Mouse (Mus musculus) megakaryocyte, embryonic 14.5 days (primary cell): Measurements from ENCODE around the gene Gm3233. TPM values are rescaled to one million over a fixed set of nuclear protein-coding genes. Genes with fewer than 3 reads are reported as not detected.
"Not testable (repeated sequence)": the region's sequence is repeated elsewhere in the genome, so short reads cannot be mapped to it uniquely, and the experiment has no call there.

ENCODE experiments used
- H3K27me3 ChIP-seq: replicated peaks from 2 replicates; pipeline ENCODE3; 2012; ENCODE audit warnings: inconsistent platforms
- H3K36me3 ChIP-seq: replicated peaks from 2 replicates; pipeline ENCODE3; 2012; ENCODE audit warnings: low read length, inconsistent platforms, mixed read lengths
- H3K4me1 ChIP-seq: 2 replicates; pipeline ENCODE4 v1.6.1; 2012; ENCODE audit warnings: inconsistent platforms
- H3K4me3 ChIP-seq: replicated peaks from 2 replicates; pipeline ENCODE3; 2012; ENCODE audit warnings: moderate library complexity, mild to moderate bottlenecking, inconsistent platforms
- H3K9me3 ChIP-seq: 2 replicates; pipeline ENCODE4 v1.6.1; 2012; ENCODE audit warnings: inconsistent platforms
- FLI1 ChIP-seq: IDR thresholded peaks from 2 replicates; pipeline ENCODE4 v1.6.1; 2012; ENCODE audit warnings: low read length, inconsistent platforms, mixed read lengths
- GATA1 ChIP-seq: IDR thresholded peaks from 3 replicates; pipeline ENCODE4 v1.6.1; 2012; ENCODE audit warnings: mixed read lengths, low read length, inconsistent platforms, borderline replicate concordance
- polyA plus RNA-seq: library from polyadenylated mRNA; stranded (reverse); fragments of >175 nt; gene quantifications from 2 replicates; pipeline ENCODE4 v1.2.3, GENCODE M21; 2012; ENCODE audit warnings: low replicate concordance; ENCODE audit not compliant: insufficient read depth

Gene Gm3233
- not detected in 2 replicates for polyA plus RNA-seq

DNA sequence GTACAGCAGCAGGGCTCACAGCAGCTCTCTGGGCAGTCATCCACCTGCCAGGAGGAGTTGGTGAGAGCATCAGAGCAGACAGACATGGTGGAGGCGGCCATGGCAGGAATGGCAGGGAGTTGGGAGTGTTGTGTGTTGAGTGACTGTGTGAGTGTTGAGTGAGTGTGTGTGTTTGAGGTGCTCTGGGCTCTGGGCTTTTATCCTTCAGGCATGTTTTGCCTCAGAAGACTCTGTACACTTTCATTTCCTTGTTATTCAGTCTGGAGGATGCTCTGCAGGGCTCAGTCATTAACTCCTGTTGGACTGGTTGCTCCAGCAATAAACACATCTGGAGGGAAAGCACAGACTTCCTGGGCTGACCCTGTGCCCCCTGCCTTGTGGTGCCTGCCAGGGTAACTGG lies at the start of gene Gm3233:
Gene Gm3233, minus strand, starts transcription at position 101 of the 400 bp plus-strand sequence.
- H3K4me3 ChIP-seq, H3K4me1 ChIP-seq, H3K36me3 ChIP-seq, H3K9me3 ChIP-seq: not testable (repeated sequence)
- H3K27me3 ChIP-seq: peaks cover 11% of the 10 kb centered on the region

DNA sequence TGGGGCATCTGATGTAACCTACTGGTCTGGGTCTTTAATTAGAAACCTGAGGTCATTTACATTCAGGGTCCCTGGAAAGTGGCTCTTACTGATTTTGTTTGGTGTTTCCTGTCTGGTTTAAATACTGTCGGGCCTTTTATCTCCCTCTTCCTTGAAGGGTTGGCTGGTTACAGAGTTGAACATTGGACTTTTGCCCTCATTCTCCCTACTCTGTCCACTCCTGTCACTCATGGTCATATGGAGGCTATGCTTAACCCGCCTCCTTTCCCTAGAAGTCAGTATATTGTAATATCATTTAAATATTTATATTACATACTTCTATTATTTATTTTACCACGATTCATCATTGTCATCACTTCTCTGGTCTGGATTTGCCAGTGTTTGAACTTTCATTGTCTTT lies 44.6 kb upstream of the Gm3233 start:
- Histone ChIP-seq H3K4me3 (no peak overlapping the region), H3K36me3 (no peaks in the 10 kb centered on the region), H3K4me1 (peaks cover 17% of the 10 kb centered on the region), H3K27me3 (peaks cover 3% of the 10 kb centered on the region), H3K9me3 (no peaks in the 10 kb centered on the region)
- TF ChIP-seq GATA1 (no peak), FLI1 (no peak)

DNA sequence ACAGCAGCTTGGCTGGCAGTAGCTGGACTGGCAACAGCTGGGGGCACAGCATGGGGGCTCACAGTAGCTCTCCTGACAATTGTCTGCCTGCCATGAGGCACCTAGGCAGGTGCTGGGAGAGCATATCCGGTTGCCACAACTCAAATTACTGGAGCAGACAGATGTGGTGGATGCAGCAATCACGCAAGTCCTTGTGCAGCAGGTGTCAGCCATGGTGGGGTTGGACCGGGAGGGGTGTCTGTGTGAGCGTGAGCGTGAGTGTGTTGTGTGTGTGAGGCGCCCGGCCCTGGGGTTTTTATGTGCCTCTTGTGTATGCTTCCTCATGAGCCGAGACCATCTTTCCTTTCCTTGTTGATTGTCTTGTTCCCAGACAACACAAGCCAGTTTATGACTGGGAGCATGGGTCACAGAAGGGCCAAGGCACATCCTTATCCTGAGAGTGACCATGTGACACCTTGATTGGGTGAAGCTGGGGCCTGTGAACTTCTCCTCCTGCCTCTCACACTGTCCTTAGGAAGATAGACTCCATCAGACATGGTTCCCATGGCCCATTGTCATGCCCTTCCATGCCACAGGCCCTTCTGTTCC lies 39.5 kb upstream of the Gm3233 start, which contains the start of gene Gm19668:
Gene Gm19668, minus strand, starts transcription at position 213 of the 588 bp plus-strand sequence.
- Histone ChIP-seq H3K4me1 (peaks cover 42% of the 10 kb centered on the region), H3K27me3 (peaks cover 28% of the 10 kb centered on the region), H3K9me3 (no peaks in the 10 kb centered on the region), H3K4me3 (peak within 1 kb of the TSS; percentile 38), H3K36me3 (no peaks in the 10 kb centered on the region)
- no peak for TF ChIP-seq FLI1
- no peak for TF ChIP-seq GATA1

DNA sequence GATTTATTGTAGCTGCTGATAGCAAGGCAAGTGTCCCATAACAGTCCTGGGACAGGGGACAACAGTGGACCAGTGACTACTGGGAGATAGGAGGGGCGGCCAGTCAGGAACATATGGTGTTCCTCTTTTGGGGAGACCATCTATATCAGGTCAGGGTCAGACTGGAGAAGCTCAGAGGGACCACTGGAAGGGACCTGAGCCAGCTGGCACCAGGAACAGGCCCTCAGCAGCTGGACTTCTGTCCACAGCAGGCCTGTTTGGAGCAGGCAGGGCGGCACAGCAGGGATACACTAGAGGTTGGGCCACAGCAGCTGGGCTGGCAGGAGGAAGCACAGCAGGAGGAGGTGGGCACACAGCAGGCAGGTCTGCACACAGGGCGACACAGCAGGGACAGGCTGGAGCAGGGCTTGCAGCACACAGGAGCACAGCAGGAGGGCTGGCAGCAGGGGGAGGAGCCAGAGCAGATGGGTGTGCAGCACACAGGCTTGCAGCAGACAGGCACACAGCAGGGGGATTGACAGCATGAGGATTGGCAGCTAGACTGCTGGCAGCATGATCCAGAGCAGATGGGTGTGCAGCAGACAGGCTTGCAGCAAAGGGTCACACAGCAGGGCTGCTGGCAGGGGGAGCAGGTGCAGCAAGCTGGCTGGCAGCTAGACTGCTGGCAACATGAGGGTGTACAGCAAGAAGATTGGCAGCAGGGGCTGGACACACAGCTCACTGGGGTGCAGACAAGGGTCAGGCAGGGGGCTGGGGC lies 38.9 kb upstream of the Gm3233 start:
- not testable (repeated sequence) for H3K36me3 ChIP-seq, H3K4me3 ChIP-seq, H3K9me3 ChIP-seq
- H3K4me1 ChIP-seq: peaks cover 42% of the 10 kb centered on the region
- H3K27me3 ChIP-seq: peaks cover 32% of the 10 kb centered on the region

DNA sequence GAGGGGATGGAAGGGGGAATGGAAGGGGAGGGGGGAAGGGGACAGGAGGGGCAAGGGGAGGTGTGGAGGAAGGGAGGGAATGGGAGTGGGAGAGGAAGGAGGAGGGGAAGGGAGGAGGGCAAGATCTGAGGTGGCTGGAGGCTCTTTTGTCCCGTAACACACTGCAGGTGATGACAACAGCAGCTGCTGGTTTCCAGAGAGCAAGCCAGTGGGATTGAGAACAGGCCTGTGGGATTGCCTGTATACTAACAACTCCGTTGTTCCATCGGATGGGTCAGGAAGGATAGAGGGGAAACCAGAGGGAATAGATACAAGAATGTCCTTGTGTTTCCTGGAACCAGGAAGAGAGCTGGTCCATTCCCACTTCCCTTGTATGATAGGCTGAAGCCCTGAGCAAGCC lies 38.2 kb upstream of the Gm3233 start:
- H3K9me3 ChIP-seq: no peaks in the 10 kb centered on the region
- TF ChIP-seq FLI1: no peak
- TF ChIP-seq GATA1: no peak
- no peak overlapping the region for H3K4me3 ChIP-seq
- H3K27me3 ChIP-seq: peaks cover 35% of the 10 kb centered on the region
- H3K36me3 ChIP-seq: no peaks in the 10 kb centered on the region
- peaks cover 42% of the 10 kb centered on the region for H3K4me1 ChIP-seq

DNA sequence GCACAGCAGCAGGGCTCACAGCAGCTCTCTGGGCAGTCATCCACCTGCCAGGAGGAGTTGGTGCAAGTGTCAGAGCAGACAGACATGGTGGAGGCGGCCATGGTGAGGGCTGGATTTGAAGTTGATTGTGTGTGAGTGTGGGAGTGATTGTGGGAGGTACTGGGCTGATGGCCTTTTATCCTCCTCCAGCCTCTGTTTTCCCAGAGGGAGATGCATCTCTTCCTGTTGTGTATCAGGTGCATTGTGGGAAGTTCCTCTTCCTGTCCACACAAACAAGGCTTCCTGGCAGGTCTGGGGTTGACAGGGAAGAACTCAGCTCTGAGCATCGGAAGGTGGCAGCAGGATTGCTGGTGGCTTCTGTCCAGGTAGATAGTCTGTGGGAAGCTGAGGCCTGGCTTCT lies 35.5 kb upstream of the Gm3233 start, which contains the start of gene Gm9639:
Gene Gm9639, minus strand, starts transcription at position 101 of the 400 bp plus-strand sequence.
- no peaks in the 10 kb centered on the region for H3K9me3 ChIP-seq
- H3K27me3 ChIP-seq: peaks cover 33% of the 10 kb centered on the region
- no peak for TF ChIP-seq GATA1
- TF ChIP-seq FLI1: no peak
- no peak within 1 kb of the TSS for H3K4me3 ChIP-seq
- no peaks in the 10 kb centered on the region for H3K36me3 ChIP-seq
- H3K4me1 ChIP-seq: peaks cover 34% of the 10 kb centered on the region

DNA sequence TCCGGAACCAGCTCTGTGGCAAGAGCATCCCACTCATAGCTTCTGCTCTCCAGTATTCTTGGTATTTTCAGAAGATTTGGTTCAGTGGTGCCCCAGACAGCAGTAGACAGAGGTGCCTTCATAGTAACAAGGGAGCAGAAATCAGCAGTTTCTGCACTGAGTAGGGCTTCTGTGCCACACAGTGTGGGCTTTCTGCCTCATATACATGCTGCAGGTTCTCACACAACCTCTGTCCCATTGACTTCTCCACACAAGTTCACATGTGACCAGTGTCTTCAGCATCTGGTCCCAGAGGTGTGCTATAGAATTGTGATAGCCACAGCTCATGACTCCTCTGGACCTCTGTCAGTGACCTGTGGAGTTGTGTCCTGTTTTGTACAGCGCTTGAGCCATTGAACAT lies 29.1 kb upstream of the Gm3233 start:
- Histone ChIP-seq H3K36me3 (no peaks in the 10 kb centered on the region), H3K4me1 (no peaks in the 10 kb centered on the region), H3K9me3 (no peaks in the 10 kb centered on the region), H3K4me3 (no peak overlapping the region), H3K27me3 (peaks cover 9% of the 10 kb centered on the region)
- TF ChIP-seq GATA1 (no peak), FLI1 (no peak)

DNA sequence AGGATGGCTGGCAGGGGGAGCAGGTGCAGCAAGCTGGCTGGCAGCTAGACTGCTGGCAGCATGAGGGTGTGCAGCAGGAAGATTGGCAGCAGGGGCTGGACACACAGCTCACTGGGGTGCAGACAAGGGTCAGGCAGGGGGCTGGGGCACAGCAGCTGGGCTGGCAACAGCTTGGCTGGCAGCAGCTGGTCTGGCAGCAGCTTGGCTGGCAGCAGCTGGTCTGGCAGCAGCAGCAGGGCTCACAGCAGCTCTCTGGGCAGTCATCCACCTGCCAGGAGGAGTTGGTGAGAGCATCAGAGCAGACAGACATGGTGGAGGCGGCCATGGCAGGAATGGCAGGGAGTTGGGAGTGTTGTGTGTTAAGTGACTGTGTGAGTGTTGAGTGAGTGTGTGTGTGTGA lies 28.4 kb upstream of the Gm3233 start, which contains the start of gene Gm7137:
Gene Gm7137, minus strand, starts transcription at position 325 of the 400 bp plus-strand sequence.
- not testable (repeated sequence) for H3K4me1 ChIP-seq, H3K4me3 ChIP-seq, H3K27me3 ChIP-seq, H3K36me3 ChIP-seq, H3K9me3 ChIP-seq

DNA sequence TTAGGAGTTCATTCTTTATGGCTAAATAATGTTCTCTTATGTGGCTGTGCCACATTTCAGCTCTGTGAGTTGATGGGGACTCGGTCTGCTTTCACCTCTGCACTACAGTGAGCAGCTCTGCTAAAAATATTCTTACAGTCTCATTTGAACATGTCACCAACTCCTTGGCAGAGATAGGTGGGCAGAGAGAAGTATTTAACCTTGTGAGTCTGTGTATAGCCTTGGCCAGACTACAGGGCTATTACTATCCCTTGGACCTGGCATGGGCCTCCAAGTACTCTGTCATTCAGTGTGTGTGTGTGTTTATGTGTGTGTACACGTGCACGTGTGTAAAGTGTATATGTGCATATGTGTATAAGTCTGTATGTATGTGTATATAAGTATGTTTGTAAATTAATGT lies 23.9 kb upstream of the Gm3233 start:
- H3K9me3 ChIP-seq, H3K4me3 ChIP-seq, H3K36me3 ChIP-seq, H3K4me1 ChIP-seq, H3K27me3 ChIP-seq: not testable (repeated sequence)

DNA sequence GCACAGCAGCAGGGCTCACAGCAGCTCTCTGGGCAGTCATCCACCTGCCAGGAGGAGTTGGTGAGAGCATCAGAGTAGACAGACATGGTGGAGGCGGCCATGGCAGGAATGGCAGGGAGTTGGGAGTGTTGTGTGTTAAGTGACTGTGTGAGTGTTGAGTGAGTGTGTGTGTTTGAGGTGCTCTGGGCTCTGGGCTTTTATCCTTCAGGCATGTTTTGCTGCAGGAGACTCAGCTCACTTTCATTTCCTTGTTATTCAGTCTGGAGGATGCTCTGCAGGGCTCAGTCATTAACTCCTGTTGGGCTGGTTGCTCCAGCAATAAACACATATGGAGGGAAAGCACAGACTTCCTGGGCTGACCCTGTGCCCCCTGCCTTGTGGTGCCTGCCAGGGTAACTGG lies 23.0 kb upstream of the Gm3233 start, which contains the start of gene Gm3250:
Gene Gm3250, minus strand, starts transcription at position 101 of the 400 bp plus-strand sequence.
- not testable (repeated sequence) for H3K9me3 ChIP-seq, H3K36me3 ChIP-seq, H3K4me1 ChIP-seq, H3K4me3 ChIP-seq, H3K27me3 ChIP-seq

DNA sequence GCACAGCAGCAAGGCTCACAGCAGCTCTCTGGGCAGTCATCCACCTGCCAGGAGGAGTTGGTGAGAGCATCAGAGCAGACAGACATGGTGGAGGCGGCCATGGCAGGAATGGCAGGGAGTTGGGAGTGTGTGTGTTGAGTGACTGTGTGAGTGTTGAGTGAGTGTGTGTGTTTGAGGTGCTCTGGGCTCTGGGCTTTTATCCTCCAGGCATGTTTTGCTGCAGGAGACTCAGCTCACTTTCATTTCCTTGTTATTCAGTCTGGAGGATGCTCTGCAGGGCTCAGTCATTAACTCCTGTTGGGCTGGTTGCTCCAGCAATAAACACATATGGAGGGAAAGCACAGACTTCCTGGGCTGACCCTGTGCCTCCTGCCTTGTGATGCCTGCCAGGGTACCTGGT lies 17.4 kb upstream of the Gm3233 start, which contains the start of gene Gm7138:
Gene Gm7138, minus strand, starts transcription at position 101 of the 400 bp plus-strand sequence.
- not testable (repeated sequence) for H3K4me3 ChIP-seq, H3K27me3 ChIP-seq, H3K36me3 ChIP-seq, H3K4me1 ChIP-seq, H3K9me3 ChIP-seq

DNA sequence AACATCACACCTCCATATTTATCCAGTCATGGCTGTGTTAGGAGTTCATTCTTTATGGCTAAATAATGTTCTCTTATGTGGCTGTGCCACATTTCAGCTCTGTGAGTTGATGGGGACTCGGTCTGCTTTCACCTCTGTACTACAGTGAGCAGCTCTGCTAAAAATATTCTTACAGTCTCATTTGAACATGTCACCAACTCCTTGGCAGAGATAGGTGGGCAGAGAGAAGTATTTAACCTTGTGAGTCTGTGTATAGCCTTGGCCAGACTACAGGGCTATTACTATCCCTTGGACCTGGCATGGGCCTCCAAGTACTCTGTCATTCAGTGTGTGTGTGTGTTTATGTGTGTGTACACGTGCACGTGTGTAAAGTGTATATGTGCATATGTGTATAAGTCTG lies 12.7 kb upstream of the Gm3233 start:
- H3K4me1 ChIP-seq, H3K27me3 ChIP-seq, H3K4me3 ChIP-seq, H3K36me3 ChIP-seq, H3K9me3 ChIP-seq: not testable (repeated sequence)

DNA sequence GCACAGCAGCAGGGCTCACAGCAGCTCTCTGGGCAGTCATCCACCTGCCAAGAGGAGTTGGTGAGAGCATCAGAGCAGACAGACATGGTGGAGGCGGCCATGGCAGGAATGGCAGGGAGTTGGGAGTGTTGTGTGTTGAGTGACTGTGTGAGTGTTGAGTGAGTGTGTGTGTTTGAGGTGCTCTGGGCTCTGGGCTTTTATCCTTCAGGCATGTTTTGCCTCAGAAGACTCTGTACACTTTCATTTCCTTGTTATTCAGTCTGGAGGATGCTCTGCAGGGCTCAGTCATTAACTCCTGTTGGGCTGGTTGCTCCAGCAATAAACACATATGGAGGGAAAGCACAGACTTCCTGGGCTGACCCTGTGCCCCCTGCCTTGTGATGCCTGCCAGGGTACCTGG lies 11.7 kb upstream of the Gm3233 start, which contains the start of gene Gm3238:
Gene Gm3238, minus strand, starts transcription at position 101 of the 400 bp plus-strand sequence.
- not testable (repeated sequence) for H3K9me3 ChIP-seq, H3K36me3 ChIP-seq, H3K4me1 ChIP-seq, H3K27me3 ChIP-seq, H3K4me3 ChIP-seq
